In the genomic region with DNA sequence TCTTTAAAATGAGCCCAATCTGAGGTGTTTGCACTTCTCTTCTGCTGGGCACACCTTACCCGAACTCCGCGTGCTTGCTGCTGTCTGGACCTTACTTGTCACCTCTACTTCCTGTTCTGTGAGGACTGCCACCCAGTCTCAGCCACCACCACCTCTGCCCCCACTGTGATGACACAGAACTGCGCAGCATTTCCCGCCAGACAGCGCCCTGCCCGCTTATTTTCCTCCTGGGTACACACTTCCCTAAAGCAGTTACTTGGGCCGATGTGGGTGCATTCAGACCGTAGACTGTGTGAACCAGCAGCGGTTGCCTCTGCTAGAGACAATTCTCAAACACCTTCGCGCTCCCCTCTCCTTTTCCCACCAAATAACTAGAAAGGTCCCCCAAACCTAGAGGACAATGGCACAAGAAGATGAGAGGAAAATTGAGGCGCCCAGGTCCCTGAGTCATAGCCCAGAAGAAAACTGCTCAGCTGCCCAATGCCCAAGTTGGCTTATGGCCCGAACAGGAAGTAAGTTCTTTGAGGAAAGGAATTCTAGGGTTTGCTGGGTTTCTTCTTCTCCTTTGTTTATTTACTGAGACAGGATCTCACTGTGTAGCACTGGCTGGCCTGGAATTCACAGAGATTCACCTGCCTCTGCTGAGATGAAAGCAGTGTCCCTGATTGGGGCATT, we compare ENCODE assay signal across 10 mouse cellular contexts. TPM values are rescaled to one million over a fixed set of nuclear protein-coding genes. Genes with fewer than 3 reads are reported as not detected.
A peak's percentile ranks its signal among the peaks of the same experiment; 100 is the strongest.
DNase-seq lines count a peak whose midpoint lies in the region; ATAC-seq lines count a peak whose summit lies in the region.
"Had no signal": no experiment of that assay in that cellular context is flagged by ENCODE, and none has a peak within 500 bp of the region (broad histone marks: within the 10 kb centered on the region; RNA-seq: fewer than 3 reads in every experiment).

No protein-coding gene starts in this region.

- no peaks in the 10 kb centered on the region for H3K9me3 ChIP-seq in heart, embryonic 10.5 days
- H3K9me3 ChIP-seq: midbrain, embryonic 12.5 days had no signal

- intact Hi-C loops in left cerebral cortex, postnatal 14 days (cut with DNase I): no loop called here

- no peak for ATAC-seq in cerebellum, adult (ENCODE audit: insufficient number of reproducible peaks, low FRiP score, low TSS enrichment)

- H3K27ac ChIP-seq in heart, embryonic 10.5 days: no peak overlapping the region
- H3K27ac ChIP-seq: midbrain, embryonic 12.5 days had no signal

- H3K36me3 ChIP-seq in heart, embryonic 10.5 days: no peaks in the 10 kb centered on the region
- H3K36me3 ChIP-seq: midbrain, embryonic 12.5 days had no signal

- no peaks in the 10 kb centered on the region for H3K4me1 ChIP-seq in heart, embryonic 10.5 days
- H3K4me1 ChIP-seq: midbrain, embryonic 12.5 days had no signal

- no peak overlapping the region for H3K4me3 ChIP-seq in heart, embryonic 10.5 days
- H3K4me3 ChIP-seq: midbrain, embryonic 12.5 days had no signal

- peaks cover 4% of the 10 kb centered on the region; the same call in 1 of the 2 replicates for H3K27me3 ChIP-seq in heart, embryonic 10.5 days (ENCODE audit: insufficient read depth, poor library complexity, severe bottlenecking)
- H3K27me3 ChIP-seq: midbrain, embryonic 12.5 days had no signal

- 73% methylated on average over 14 of the region's 14 CpGs for WGBS in heart, embryonic 10.5 days

- peak; percentile 8 for DNase-seq in right cerebral cortex, postnatal 25 days
- no peak for DNase-seq in right cerebral cortex, postnatal 14 days
- DNase-seq in heart, embryonic 10.5 days (ENCODE audit: low spot score): peak; percentile 74
- peak; percentile 82 for DNase-seq in lung, postnatal 25 days (ENCODE audit: low spot score)
- peak; percentile 58 for DNase-seq in thymus, postnatal 0 days (ENCODE audit: low spot score)
- DNase-seq in cerebellum, adult 8-10 months: no peak
- no peak for DNase-seq in left cerebral cortex, postnatal 14 days (ENCODE audit: low spot score in 2 of 2)

RNA-seq across cellular contexts. Expression of a gene that starts 12.8 kb away (rescaled TPM):
- not detected in 2 replicates for polyA plus RNA-seq in heart, embryonic 10.5 days (2016; fragmentation: Nextera tagmentation; extraction: Ambion mirVana)
- not detected in 2 replicates for polyA plus RNA-seq in thymus, postnatal 0 days (2015; fragmentation: Nextera tagmentation; extraction: Ambion mirVana)
- not detected for total RNA-seq in left cerebral cortex, postnatal 14 days (2021)
- polyA plus RNA-seq: heart, embryonic 14.5 days; midbrain, embryonic 12.5 days had no signal

RNA-seq across cellular contexts. Expression of a gene that starts 15.0 kb away (rescaled TPM):
- 15.1 and 24.7 TPM in 2 replicates for polyA plus RNA-seq in heart, embryonic 10.5 days (2016; fragmentation: Nextera tagmentation; extraction: Ambion mirVana)
- polyA plus RNA-seq in thymus, postnatal 0 days (2015; fragmentation: Nextera tagmentation; extraction: Ambion mirVana): 33.2 and 35.5 TPM in 2 replicates
- 1 to 10 TPM; 2.2 to 2.7 TPM for total RNA-seq in left cerebral cortex, postnatal 14 days (2021)

Comparison
In these comparisons a context has a peak if more than half of its experiments do, and no peak if none do; other contexts are left out.
1. DNase-seq: peak in right cerebral cortex, postnatal 25 days (single experiment), heart, embryonic 10.5 days (single experiment), lung, postnatal 25 days (single experiment) and thymus, postnatal 0 days (single experiment); none in right cerebral cortex, postnatal 14 days (single experiment), cerebellum, adult 8-10 months (single experiment) and left cerebral cortex, postnatal 14 days (0 of 2).